Mouse (Mus musculus) intestine, postnatal 0 days (tissue): Measurements from ENCODE around the gene Gm11627. TPM values are rescaled to one million over a fixed set of nuclear protein-coding genes. Genes with fewer than 3 reads are reported as not detected.
"Not testable (repeated sequence)": the region's sequence is repeated elsewhere in the genome, so short reads cannot be mapped to it uniquely, and the experiment has no call there.

Source experiments
- ATAC-seq: fragments of 200-750 bp; cut with Nextera tagmentation; 2 replicates; pipeline ENCODE4 v1.8.0; 2017; ENCODE audit warnings: mild to moderate bottlenecking, moderate TSS enrichment, moderate library complexity
- H3K27ac ChIP-seq: fragments of 300-500 bp; sonication (generic); 2 replicates; pipeline ENCODE4 v1.5.1; 2014; ENCODE audit warnings: mild to moderate bottlenecking, low read depth, low read length, moderate library complexity
- H3K27me3 ChIP-seq: fragments of 300-500 bp; sonication (generic); replicated peaks from 2 replicates; pipeline ENCODE4 v1.6.1; 2014; ENCODE audit warnings: low read length, mixed read lengths; ENCODE audit not compliant: control insufficient read depth, insufficient read depth
- H3K36me3 ChIP-seq: fragments of 300-500 bp; sonication (generic); 2 replicates; pipeline ENCODE4 v1.6.1; 2014; ENCODE audit warnings: mild to moderate bottlenecking, moderate library complexity; ENCODE audit not compliant: control insufficient read depth, insufficient read depth
- H3K4me1 ChIP-seq: fragments of 300-500 bp; sonication (generic); replicated peaks from 2 replicates; pipeline ENCODE4 v1.6.1; 2014; ENCODE audit warnings: antibody characterized with exemption, low read length, mixed read lengths; ENCODE audit not compliant: control insufficient read depth, insufficient read depth
- H3K4me2 ChIP-seq: fragments of 300-500 bp; sonication (generic); replicated peaks from 2 replicates; pipeline ENCODE4 v1.6.1; 2014; ENCODE audit warnings: low read depth, mild to moderate bottlenecking, moderate library complexity
- H3K4me3 ChIP-seq: fragments of 300-500 bp; sonication (generic); 2 replicates; pipeline ENCODE4 v1.5.1; 2014; ENCODE audit warnings: low read depth, low read length
- H3K9ac ChIP-seq: fragments of 300-500 bp; sonication (generic); 2 replicates; pipeline ENCODE4 v1.6.1; 2014; ENCODE audit warnings: mild to moderate bottlenecking, low read depth, low read length
- H3K9me3 ChIP-seq: fragments of 300-500 bp; sonication (generic); 2 replicates; pipeline ENCODE4 v1.6.1; 2016; ENCODE audit warnings: mixed run types; ENCODE audit not compliant: control insufficient read depth
- CTCF ChIP-seq: sonication (generic); IDR thresholded peaks from 2 replicates; pipeline ENCODE4 v1.5.1; 2016; ENCODE audit warnings: low read depth, mild to moderate bottlenecking, control low read depth, antibody characterized with exemption, moderate library complexity
- WGBS: fragments of 180-500 bp; shearing (Covaris S2); extraction: QIAGEN DNeasy Blood & Tissue Kit; methylation state at CpG from one replicate; pipeline ENCODE4 v1.1.7; 2014; 5-methylcytosine and 5-hydroxymethylcytosine counted together
- polyA plus RNA-seq: library from polyadenylated mRNA; unstranded; fragments of >200 nt; fragmentation: Nextera tagmentation; extraction: Ambion mirVana; gene quantifications from 2 replicates; pipeline ENCODE4 v1.2.1, GENCODE M21; 2015

Gm11627 gene
- polyA plus RNA-seq, 1 experiment from 2014 or later = 11.2 TPM

GRCm38 (mm10) chr11:102568191-102568590 lies 11.1 kb downstream of the Gm11627 start:
- Histone ChIP-seq H3K4me1 (no peaks in the 10 kb centered on the region), H3K4me3 (no peak overlapping the region), H3K4me2 (no peak overlapping the region), H3K27me3 (no peaks in the 10 kb centered on the region), H3K27ac (no peak overlapping the region), H3K36me3 (no peaks in the 10 kb centered on the region), H3K9ac (no peak overlapping the region), H3K9me3 (no peaks in the 10 kb centered on the region)
- WGBS = 76% methylated on average over 12 of the region's 12 CpGs
- no peak for ATAC-seq
- TF ChIP-seq CTCF = peak; percentile 62

- Histone ChIP-seq H3K9ac (no peak overlapping the region), H3K27ac (no peak overlapping the region), H3K4me2 (no peak overlapping the region), H3K36me3 (no peaks in the 10 kb centered on the region), H3K4me3 (no peak overlapping the region), H3K27me3 (no peaks in the 10 kb centered on the region), H3K9me3 (no peaks in the 10 kb centered on the region), H3K4me1 (no peaks in the 10 kb centered on the region)
- no peak for TF ChIP-seq CTCF
- ATAC-seq = no peak
- WGBS = 95% methylated on average over 15 of the region's 15 CpGs
Observed at GRCm38 (mm10) chr11:102567723-102568122, 11.5 kb downstream of the Gm11627 start.

DNA sequence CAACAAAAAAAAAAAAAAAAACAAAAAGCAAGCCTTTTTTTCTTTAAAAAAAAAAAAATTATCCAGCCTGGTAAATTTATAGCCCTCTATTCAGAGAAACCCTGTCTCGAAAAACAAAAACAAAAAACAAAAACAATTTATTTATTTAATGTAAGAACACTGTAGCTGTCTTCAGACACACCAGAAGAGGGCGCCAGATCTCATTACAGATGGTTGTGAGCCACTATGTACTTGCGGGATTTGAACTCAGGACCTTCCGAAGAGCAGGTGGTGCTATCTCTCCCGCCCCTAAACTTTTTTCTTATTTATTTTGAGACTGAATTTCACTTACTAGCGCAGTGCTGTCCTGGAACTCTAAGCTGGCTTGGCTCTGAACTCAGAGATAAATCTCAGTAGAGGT lies 12.1 kb downstream of the Gm11627 start:
- H3K9ac ChIP-seq = no peak overlapping the region
- no peak overlapping the region for H3K4me2 ChIP-seq
- H3K27me3 ChIP-seq = no peaks in the 10 kb centered on the region
- H3K4me1 ChIP-seq = no peaks in the 10 kb centered on the region
- no peaks in the 10 kb centered on the region for H3K9me3 ChIP-seq
- no peak overlapping the region for H3K4me3 ChIP-seq
- no peak for ATAC-seq
- 90% methylated on average over 6 of the region's 6 CpGs for WGBS
- no peak for TF ChIP-seq CTCF
- no peak overlapping the region for H3K27ac ChIP-seq
- H3K36me3 ChIP-seq = no peaks in the 10 kb centered on the region

- WGBS = 88% methylated on average over 1 of the region's 1 CpGs
- no peak overlapping the region for H3K4me2 ChIP-seq
Observed at GRCm38 (mm10) chr11:102566290-102566689, 13.0 kb downstream of the Gm11627 start.

GRCm38 (mm10) chr11:102565741-102566140 lies 13.5 kb downstream of the Gm11627 start:
- no peaks in the 10 kb centered on the region for H3K4me1 ChIP-seq
- H3K27me3 ChIP-seq = no peaks in the 10 kb centered on the region
- no peak for ATAC-seq
- no peak overlapping the region for H3K4me2 ChIP-seq
- no peak for TF ChIP-seq CTCF
- no peaks in the 10 kb centered on the region for H3K36me3 ChIP-seq
- no peak overlapping the region for H3K4me3 ChIP-seq
- H3K27ac ChIP-seq = peak overlapping the region; percentile 50
- no peaks in the 10 kb centered on the region for H3K9me3 ChIP-seq
- no peak overlapping the region for H3K9ac ChIP-seq

More at GRCm38 (mm10) chr11:102566290-102566689, 13.0 kb downstream of the Gm11627 start:
- Histone ChIP-seq H3K9me3 (no peaks in the 10 kb centered on the region), H3K36me3 (no peaks in the 10 kb centered on the region), H3K4me3 (no peak overlapping the region), H3K27ac (no peak overlapping the region), H3K9ac (no peak overlapping the region), H3K4me1 (no peaks in the 10 kb centered on the region), H3K27me3 (no peaks in the 10 kb centered on the region)
- ATAC-seq = no peak
- TF ChIP-seq CTCF = no peak

DNA sequence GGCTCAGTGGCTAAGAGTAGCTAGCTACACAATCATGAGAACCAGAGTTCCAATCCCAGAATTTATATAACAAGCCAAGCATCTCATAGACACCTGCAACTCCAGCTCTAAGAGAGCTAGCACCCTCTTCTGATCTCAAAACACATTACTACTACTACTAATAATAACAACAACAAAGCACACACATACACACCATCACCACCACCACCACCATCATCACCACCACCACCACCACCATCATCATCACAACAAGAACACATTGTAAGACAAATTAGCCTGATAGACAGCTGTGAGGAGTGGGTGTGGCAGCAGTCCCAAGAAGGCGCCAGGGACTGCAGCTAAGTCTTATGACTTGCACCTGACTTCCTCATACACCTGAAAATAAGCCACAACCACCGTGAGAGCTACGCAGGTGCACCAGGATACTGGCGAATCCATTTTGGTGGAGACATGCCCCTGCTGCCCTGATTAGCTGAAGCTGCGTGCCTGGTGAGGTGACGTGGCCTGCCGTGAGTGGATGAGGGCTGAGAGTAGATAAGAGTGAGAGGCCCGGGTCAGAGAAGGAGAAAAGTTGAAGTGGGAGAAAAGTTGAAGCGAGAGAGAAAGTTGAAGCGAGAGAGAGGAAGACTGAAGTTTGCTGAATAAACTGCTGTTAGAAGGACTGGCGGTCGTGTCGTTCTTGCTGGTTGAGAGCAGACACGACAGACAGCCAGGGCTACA lies 14.1 kb downstream of the Gm11627 start:
- not testable (repeated sequence) for H3K36me3 ChIP-seq, H3K9me3 ChIP-seq, H3K4me1 ChIP-seq, H3K4me2 ChIP-seq, H3K4me3 ChIP-seq, H3K27me3 ChIP-seq, H3K9ac ChIP-seq
- peak overlapping the region; percentile 50 for H3K27ac ChIP-seq
- WGBS = 51% methylated on average over 14 of the region's 14 CpGs
- ATAC-seq = peak; percentile 39; the same call in 1 of the 2 replicates

- Histone ChIP-seq H3K27ac (peak overlapping the region; percentile 90), H3K4me1 (peaks cover 13% of the 10 kb centered on the region; the same call in 1 of the 2 replicates), H3K4me3 (no peak overlapping the region), H3K36me3 (no peaks in the 10 kb centered on the region), H3K27me3 (no peaks in the 10 kb centered on the region), H3K9me3 (no peaks in the 10 kb centered on the region), H3K9ac (no peak overlapping the region), H3K4me2 (no peak overlapping the region)
- WGBS = 36% methylated on average over 3 of the region's 5 CpGs
- 0 out of 2 replicates have a peak, but pooled peaks have one; percentile 5 for TF ChIP-seq CTCF
- ATAC-seq = peak; percentile 83
Observed at GRCm38 (mm10) chr11:102558704-102559103, 20.6 kb downstream of the Gm11627 start.
